Mouse (Mus musculus) layer of hippocampus, adult 8-10 months (tissue): ENCODE data around the gene Gm17693. TPM values are rescaled to one million over a fixed set of nuclear protein-coding genes. Genes with fewer than 3 reads are reported as not detected.
"Not testable (repeated sequence)": the region's sequence is repeated elsewhere in the genome, so short reads cannot be mapped to it uniquely, and the experiment has no call there.

Experiments used
- DNase-seq, 2 experiments: peaks; one replicate each; pipeline ENCODE4 v3.0.0; 2022; ENCODE audit warnings: low spot score in 2 of 2
- total RNA-seq, 4 experiments: library from RNA; stranded (reverse); gene quantifications; 2 replicates each; pipeline ENCODE4 v1.2.4; 2022

Gene Gm17693
- not detected for total RNA-seq

DNA sequence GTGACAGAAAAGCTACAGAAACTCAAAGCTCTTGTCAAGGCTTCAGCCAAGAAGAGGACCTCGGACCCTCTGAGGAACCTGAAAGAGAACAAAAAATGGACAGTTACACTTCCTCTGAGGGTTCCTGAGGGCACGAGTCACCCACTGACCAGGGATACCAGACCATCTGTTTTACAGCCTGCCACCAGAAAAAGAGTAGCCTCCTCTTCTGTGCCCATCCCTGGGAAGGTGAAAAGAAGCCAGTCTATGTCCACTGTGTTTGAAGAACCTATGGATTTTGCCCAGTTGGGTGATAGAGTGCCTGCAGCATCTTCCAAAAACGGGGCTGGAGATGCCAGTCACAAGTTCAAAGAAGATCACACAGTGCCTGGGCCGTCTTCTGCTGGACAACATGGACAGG is at the start of gene Gm17693:
Gm17693 (plus strand) TSS at position 301 of the 400 bp plus-strand sequence.
- DNase-seq: not testable (repeated sequence)
